Mouse (Mus musculus) neural tube, embryonic 15.5 days (tissue): ENCODE results near the gene Nudt8. TPM values are rescaled to one million over a fixed set of nuclear protein-coding genes. Genes with fewer than 3 reads are reported as not detected.

ENCODE experiments used
- ATAC-seq: fragments of 200-750 bp; cut with Nextera tagmentation; 2 replicates; pipeline ENCODE4 v1.8.0; 2017; ENCODE audit warnings: mild to moderate bottlenecking, moderate TSS enrichment, moderate library complexity; ENCODE audit not compliant: low FRiP score
- H3K27ac ChIP-seq: fragments of 300-500 bp; sonication (generic); replicated peaks from 2 replicates; pipeline ENCODE4 v1.5.1; 2015; ENCODE audit warnings: mild to moderate bottlenecking, inconsistent platforms
- H3K27me3 ChIP-seq: fragments of 300-500 bp; sonication (generic); replicated peaks from 2 replicates; pipeline ENCODE4 v1.6.1; 2015; ENCODE audit warnings: inconsistent platforms
- H3K36me3 ChIP-seq: fragments of 300-500 bp; sonication (generic); 2 replicates; pipeline ENCODE4 v1.6.1; 2015; ENCODE audit warnings: inconsistent platforms
- H3K4me1 ChIP-seq: fragments of 300-500 bp; sonication (generic); 2 replicates; pipeline ENCODE4 v1.6.1; 2015; ENCODE audit warnings: inconsistent platforms
- H3K4me2 ChIP-seq: fragments of 300-500 bp; sonication (generic); 2 replicates; pipeline ENCODE4 v1.6.1; 2015; ENCODE audit warnings: inconsistent platforms, mild to moderate bottlenecking, moderate library complexity
- H3K4me3 ChIP-seq: fragments of 300-500 bp; sonication (generic); replicated peaks from 2 replicates; pipeline ENCODE4 v1.5.1; 2015; ENCODE audit warnings: mild to moderate bottlenecking, inconsistent platforms
- H3K9ac ChIP-seq: fragments of 300-500 bp; sonication (generic); replicated peaks from 2 replicates; pipeline ENCODE4 v1.6.1; 2015; ENCODE audit warnings: mild to moderate bottlenecking, inconsistent platforms
- H3K9me3 ChIP-seq: fragments of 300-500 bp; sonication (generic); replicated peaks from 2 replicates; pipeline ENCODE4 v1.6.1; 2016; ENCODE audit warnings: inconsistent platforms
- WGBS: fragments of 180-500 bp; shearing (Covaris S2); methylation state at CpG from one replicate; pipeline ENCODE4 v1.1.7; 2015; ENCODE audit warnings: mixed read lengths; 5-methylcytosine and 5-hydroxymethylcytosine counted together
- polyA plus RNA-seq: library from polyadenylated mRNA; unstranded; fragments of >200 nt; fragmentation: Nextera tagmentation; extraction: Ambion mirVana; gene quantifications from 2 replicates; pipeline ENCODE4 v1.2.1, GENCODE M21; 2015

The Nudt8 gene
- polyA plus RNA-seq, 1 experiment from 2014 or later: 26.1 TPM

GRCm38 (mm10) chr19:4001752-4002151 lies 1.4 kb downstream of the Nudt8 start:
- peak overlapping the region; percentile 97; the same call in 1 of the 2 replicates for H3K27ac ChIP-seq
- WGBS: 86% methylated on average over 5 of the region's 5 CpGs
- H3K9me3 ChIP-seq: no peaks in the 10 kb centered on the region
- ATAC-seq: no peak
- H3K4me2 ChIP-seq: peak overlapping the region; percentile 80
- H3K27me3 ChIP-seq: no peaks in the 10 kb centered on the region
- H3K9ac ChIP-seq: no peak overlapping the region; the same call in 1 of the 2 replicates
- peaks cover 11% of the 10 kb centered on the region for H3K36me3 ChIP-seq
- peaks cover 22% of the 10 kb centered on the region for H3K4me1 ChIP-seq
- H3K4me3 ChIP-seq: peak overlapping the region; percentile 83; the same call in 1 of the 2 replicates

- Histone ChIP-seq H3K9me3 (no peaks in the 10 kb centered on the region), H3K4me1 (peaks cover 22% of the 10 kb centered on the region), H3K27ac (no peak within 1 kb of the TSS), H3K27me3 (no peaks in the 10 kb centered on the region), H3K9ac (no peak within 1 kb of the TSS; the same call in 1 of the 2 replicates), H3K36me3 (peaks cover 25% of the 10 kb centered on the region), H3K4me2 (no peak within 1 kb of the TSS), H3K4me3 (no peak within 1 kb of the TSS)
- no peak for ATAC-seq
- WGBS: 68% methylated on average over 1 of the region's 1 CpGs
These were observed 2.7 kb downstream of the Nudt8 start, which contains the start of gene Doc2g for GRCm38 (mm10) chr19:4003112-4003511. Gene Doc2g, plus strand, starts transcription at chr19:4003313.

GRCm38 (mm10) chr19:4003641-4004040 lies 3.3 kb downstream of the Nudt8 start:
- ATAC-seq: no peak
- H3K4me3 ChIP-seq: no peak overlapping the region
- no peaks in the 10 kb centered on the region for H3K9me3 ChIP-seq
- H3K9ac ChIP-seq: no peak overlapping the region
- H3K36me3 ChIP-seq: peaks cover 30% of the 10 kb centered on the region
- whole genome bisulfite sequencing: 77% methylated on average over 12 of the region's 12 CpGs
- no peaks in the 10 kb centered on the region for H3K27me3 ChIP-seq
- H3K27ac ChIP-seq: no peak overlapping the region
- H3K4me1 ChIP-seq: peaks cover 22% of the 10 kb centered on the region
- H3K4me2 ChIP-seq: no peak overlapping the region

- no peak overlapping the region for H3K4me2 ChIP-seq
These were observed 4.0 kb downstream of the Nudt8 start for GRCm38 (mm10) chr19:4004331-4004730.

GRCm38 (mm10) chr19:4005091-4005490 lies 4.7 kb downstream of the Nudt8 start:
- no peak overlapping the region for H3K4me3 ChIP-seq
- H3K9me3 ChIP-seq: no peaks in the 10 kb centered on the region
- WGBS: 89% methylated on average over 9 of the region's 9 CpGs
- no peak overlapping the region for H3K4me2 ChIP-seq
- H3K27me3 ChIP-seq: no peaks in the 10 kb centered on the region
- H3K9ac ChIP-seq: no peak overlapping the region
- ATAC-seq: no peak
- peaks cover 44% of the 10 kb centered on the region for H3K36me3 ChIP-seq
- H3K27ac ChIP-seq: no peak overlapping the region
- H3K4me1 ChIP-seq: peaks cover 13% of the 10 kb centered on the region

More at GRCm38 (mm10) chr19:4004331-4004730, 4.0 kb downstream of the Nudt8 start:
- Histone ChIP-seq H3K27ac (no peak overlapping the region), H3K4me1 (peaks cover 20% of the 10 kb centered on the region), H3K4me3 (no peak overlapping the region), H3K9me3 (no peaks in the 10 kb centered on the region), H3K9ac (no peak overlapping the region), H3K27me3 (no peaks in the 10 kb centered on the region), H3K36me3 (peaks cover 36% of the 10 kb centered on the region)
- no peak for ATAC-seq
- WGBS: 88% methylated on average over 15 of the region's 15 CpGs

GRCm38 (mm10) chr19:4005971-4006370 lies 5.6 kb downstream of the Nudt8 start:
- no peak overlapping the region for H3K4me3 ChIP-seq
- WGBS: 94% methylated on average over 8 of the region's 8 CpGs
- H3K36me3 ChIP-seq: peaks cover 46% of the 10 kb centered on the region
- peaks cover 13% of the 10 kb centered on the region for H3K4me1 ChIP-seq
- H3K27me3 ChIP-seq: no peaks in the 10 kb centered on the region
- H3K9ac ChIP-seq: no peak overlapping the region
- no peak overlapping the region for H3K27ac ChIP-seq
- no peaks in the 10 kb centered on the region for H3K9me3 ChIP-seq
- ATAC-seq: no peak
- H3K4me2 ChIP-seq: no peak overlapping the region

- Histone ChIP-seq H3K27ac (no peak overlapping the region), H3K4me3 (no peak overlapping the region), H3K9ac (no peak overlapping the region), H3K36me3 (peaks cover 44% of the 10 kb centered on the region), H3K4me2 (peak overlapping the region; percentile 62), H3K4me1 (peaks cover 18% of the 10 kb centered on the region), H3K27me3 (no peaks in the 10 kb centered on the region), H3K9me3 (no peaks in the 10 kb centered on the region)
- no peak for ATAC-seq
- 97% methylated on average over 5 of the region's 5 CpGs for WGBS
These were observed 10.7 kb downstream of the Nudt8 start for GRCm38 (mm10) chr19:4011086-4011485.

GRCm38 (mm10) chr19:4012432-4013022 lies 12.1 kb downstream of the Nudt8 start, which contains the start of gene Ndufv1:
Gene Ndufv1, minus strand, starts transcription at chr19:4012806.
- peak within 1 kb of the TSS; percentile 77 for H3K9ac ChIP-seq
- H3K9me3 ChIP-seq: no peaks in the 10 kb centered on the region
- WGBS: under 1% methylated on average over 45 of the region's 45 CpGs
- peaks cover 18% of the 10 kb centered on the region for H3K4me1 ChIP-seq
- ATAC-seq: peak; percentile 99
- peak within 1 kb of the TSS; percentile 62 for H3K4me2 ChIP-seq
- H3K36me3 ChIP-seq: peaks cover 29% of the 10 kb centered on the region
- peak within 1 kb of the TSS; percentile 88 for H3K4me3 ChIP-seq
- H3K27ac ChIP-seq: peak within 1 kb of the TSS; percentile 85
- H3K27me3 ChIP-seq: no peaks in the 10 kb centered on the region

GRCm38 (mm10) chr19:4013066-4013465 lies 12.7 kb downstream of the Nudt8 start:
- no peaks in the 10 kb centered on the region for H3K27me3 ChIP-seq
- H3K9me3 ChIP-seq: no peaks in the 10 kb centered on the region
- peak overlapping the region; percentile 88 for H3K4me3 ChIP-seq
- H3K9ac ChIP-seq: 0 out of 2 replicates have a peak overlapping the region, but pooled peaks have one; percentile 18
- no peak overlapping the region for H3K27ac ChIP-seq
- peaks cover 18% of the 10 kb centered on the region for H3K4me1 ChIP-seq
- peak overlapping the region; percentile 62 for H3K4me2 ChIP-seq
- ATAC-seq: peak; percentile 48
- WGBS: 27% methylated on average over 9 of the region's 9 CpGs
- H3K36me3 ChIP-seq: peaks cover 24% of the 10 kb centered on the region

- Histone ChIP-seq H3K4me3 (no peak overlapping the region), H3K4me2 (no peak overlapping the region), H3K27ac (no peak overlapping the region), H3K9ac (no peak overlapping the region), H3K4me1 (peaks cover 21% of the 10 kb centered on the region), H3K27me3 (no peaks in the 10 kb centered on the region), H3K9me3 (no peaks in the 10 kb centered on the region), H3K36me3 (peaks cover 8% of the 10 kb centered on the region; the same call in 1 of the 2 replicates)
- no peak for ATAC-seq
These were observed 14.4 kb downstream of the Nudt8 start for GRCm38 (mm10) chr19:4014802-4015201.

GRCm38 (mm10) chr19:4015635-4016034 lies 15.3 kb downstream of the Nudt8 start:
- no peak overlapping the region for H3K4me3 ChIP-seq
- H3K9ac ChIP-seq: no peak overlapping the region
- no peaks in the 10 kb centered on the region for H3K9me3 ChIP-seq
- no peak overlapping the region for H3K4me2 ChIP-seq
- no peak for ATAC-seq
- WGBS: 72% methylated on average over 5 of the region's 5 CpGs
- H3K27ac ChIP-seq: no peak overlapping the region
- 0 out of 2 replicates have a peak, but pooled peaks cover 4% of the 10 kb centered on the region for H3K36me3 ChIP-seq
- no peaks in the 10 kb centered on the region for H3K27me3 ChIP-seq
- peaks cover 21% of the 10 kb centered on the region for H3K4me1 ChIP-seq

GRCm38 (mm10) chr19:4017921-4018587 lies 17.7 kb downstream of the Nudt8 start:
- Histone ChIP-seq H3K4me1 (peaks cover 6% of the 10 kb centered on the region), H3K4me3 (no peak overlapping the region), H3K27ac (no peak overlapping the region), H3K27me3 (no peaks in the 10 kb centered on the region), H3K9me3 (no peaks in the 10 kb centered on the region), H3K36me3 (no peaks in the 10 kb centered on the region), H3K4me2 (no peak overlapping the region), H3K9ac (no peak overlapping the region)
- no peak for ATAC-seq
- WGBS: 74% methylated on average over 10 of the region's 10 CpGs
